Mouse (Mus musculus): ENCODE data around the gene Xpo5. TPM values are rescaled to one million over a fixed set of nuclear protein-coding genes. Genes with fewer than 3 reads are reported as not detected.

Gene Xpo5
- polyA plus RNA-seq (2012; rRNA removed): 14.0 and 17.2 TPM in 2 replicates

GRCm38 (mm10) chr17:46202421-46203071, at the start of gene Xpo5, which contains the start of gene Polh:
TSS of gene Xpo5 (plus strand) at chr17:46202782.
TSS of gene Polh (minus strand) at chr17:46202645.

GRCm38 (mm10) chr17:46152847-46153782, 49.5 kb upstream of the Xpo5 start, which contains the start of gene Mad2l1bp:
TSS of gene Mad2l1bp (minus strand) at chr17:46153553.

GRCm38 (mm10) chr17:46160686-46161085, 41.9 kb upstream of the Xpo5 start, which contains the start of gene Gtpbp2:
TSS of gene Gtpbp2 (plus strand) at chr17:46161032.

GRCm38 (mm10) chr17:46247512-46248188, 45.1 kb downstream of the Xpo5 start, which contains the start of the genes Polr1c and Yipf3:
TSS of gene Polr1c (minus strand) at chr17:46248054.
TSS of gene Yipf3 (plus strand) at chr17:46248080.

GRCm38 (mm10) chr17:46253452-46254084, 51.0 kb downstream of the Xpo5 start, which contains the start of gene Lrrc73:
TSS of gene Lrrc73 (plus strand) at chr17:46253531.

GRCm38 (mm10) chr17:46282483-46283123, 80.0 kb downstream of the Xpo5 start, which contains the start of gene Tjap1:
TSS of gene Tjap1 (minus strand) at chr17:46283026.

Other genes starting within 250 kb of the Xpo5 start
- gene Vegfa, start 170.4 kb upstream of the Xpo5 start, polyA plus RNA-seq (2012; rRNA removed): 29.8 and 31.9 TPM in 2 replicates
- 30.0 and 30.5 TPM in 2 replicates for gene Mrps18a, start 91.8 kb upstream of the Xpo5 start, polyA plus RNA-seq (2012; rRNA removed)
- 0.49 and 0.74 TPM in 2 replicates for gene Rsph9, start 58.6 kb upstream of the Xpo5 start, polyA plus RNA-seq (2012; rRNA removed)
- gene Mad2l1bp, start 49.2 kb upstream of the Xpo5 start, polyA plus RNA-seq (2012; rRNA removed): 21.0 and 26.9 TPM in 2 replicates
- gene Gtpbp2, start 41.8 kb upstream of the Xpo5 start, polyA plus RNA-seq (2012; rRNA removed): 86.6 and 95.2 TPM in 2 replicates
- gene Polh, start 137 bp upstream of the Xpo5 start, polyA plus RNA-seq (2012; rRNA removed): 9.0 and 10.6 TPM in 2 replicates
- gene Polr1c, start 45.3 kb downstream of the Xpo5 start, polyA plus RNA-seq (2012; rRNA removed): 39.7 and 46.5 TPM in 2 replicates
- gene Yipf3, start 45.3 kb downstream of the Xpo5 start, polyA plus RNA-seq (2012; rRNA removed): 18.4 and 21.3 TPM in 2 replicates
- gene Lrrc73, start 50.7 kb downstream of the Xpo5 start, polyA plus RNA-seq (2012; rRNA removed): 0.16 and 0.18 TPM in 2 replicates
- 10.6 and 11.4 TPM in 2 replicates for gene Tjap1, start 80.2 kb downstream of the Xpo5 start, polyA plus RNA-seq (2012; rRNA removed)
- 0.01 and 0.06 TPM in 2 replicates for gene Dlk2, start 94.6 kb downstream of the Xpo5 start, polyA plus RNA-seq (2012; rRNA removed)
- 1.3 and 1.7 TPM in 2 replicates for gene Abcc10, start 125.6 kb downstream of the Xpo5 start, polyA plus RNA-seq (2012; rRNA removed)
- 2.3 and 2.6 TPM in 2 replicates for gene Zfp318, start 180.9 kb downstream of the Xpo5 start, polyA plus RNA-seq (2012; rRNA removed)
- 0.13 and 0.15 TPM in 2 replicates for gene Crip3, start 226.1 kb downstream of the Xpo5 start, polyA plus RNA-seq (2012; rRNA removed)
- gene Slc22a7, start 235.7 kb downstream of the Xpo5 start, polyA plus RNA-seq (2012; rRNA removed): not detected in 2 replicates